Mouse (Mus musculus): ENCODE data around the gene Tmem45b. TPM values are rescaled to one million over a fixed set of nuclear protein-coding genes. Genes with fewer than 3 reads are reported as not detected.

Gene Tmem45b
- polyA plus RNA-seq, 1 experiment from 2014 or later = 10.2 TPM

DNA sequence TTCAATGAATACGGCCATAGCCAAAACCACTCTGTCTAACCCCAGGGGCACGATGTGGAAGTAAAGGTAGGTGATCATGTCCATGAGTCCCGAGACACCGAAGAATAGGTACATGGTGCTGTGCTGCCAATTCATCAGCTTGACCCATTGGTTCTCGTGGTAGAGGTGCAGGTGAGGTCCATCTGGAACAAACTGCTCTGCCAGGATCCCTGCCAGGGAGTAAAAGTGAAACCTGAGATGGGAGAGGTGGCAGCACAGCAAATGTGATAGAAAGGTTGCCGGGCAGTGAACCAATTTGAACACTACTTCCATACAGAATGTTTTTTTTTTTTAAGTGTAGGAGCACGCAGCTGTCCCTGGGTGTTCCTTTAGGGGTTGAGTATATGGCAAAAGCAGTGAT is 35.3 kb downstream of the Tmem45b start:
- Histone ChIP-seq H3K4me3 (ENCODE audit: low read length) (no peak overlapping the region), H3K4me1 (ENCODE audit: control insufficient read depth, insufficient read depth, low read length) (no peaks in the 10 kb centered on the region), H3K27ac (ENCODE audit: low read depth, low read length) (no peak overlapping the region), H3K9ac (ENCODE audit: low read depth, low read length) (no peak overlapping the region), H3K27me3 (ENCODE audit: control insufficient read depth, insufficient read depth, low read length) (no peaks in the 10 kb centered on the region), H3K36me3 (ENCODE audit: control insufficient read depth, insufficient read depth, low read length) (peaks cover 3% of the 10 kb centered on the region; the same call in 1 of the 2 replicates), H3K4me2 (replicated peaks; ENCODE audit: low read depth, low read length) (no peak overlapping the region), H3K9me3 (ENCODE audit: control insufficient read depth, low read length) (no peaks in the 10 kb centered on the region)
- 79% methylated on average over 7 of the region's 7 CpGs for WGBS
- no peak for ATAC-seq (ENCODE audit: low FRiP score, low TSS enrichment)

DNA sequence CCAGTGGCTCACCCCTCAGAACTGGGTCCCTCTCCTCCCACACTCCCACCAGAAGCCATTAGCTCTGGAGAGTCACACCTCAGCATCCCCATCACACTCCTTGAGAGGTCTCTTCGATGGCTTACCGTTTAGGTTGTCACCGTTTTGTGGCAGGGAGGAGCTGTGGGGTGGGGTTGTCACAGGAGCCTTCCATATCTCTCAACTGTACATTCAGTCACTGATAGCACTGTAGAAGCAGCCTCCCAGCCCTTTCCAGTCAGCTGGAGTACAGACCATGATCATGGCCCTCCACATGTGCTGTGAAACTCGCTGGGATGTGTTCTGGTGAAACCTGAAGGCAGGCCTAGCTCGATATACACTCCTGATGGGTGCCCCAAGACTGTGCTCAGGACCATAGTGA is 42.1 kb downstream of the Tmem45b start:
- no peak for ATAC-seq (ENCODE audit: low FRiP score, low TSS enrichment)
- H3K9ac ChIP-seq (ENCODE audit: low read depth, low read length) = no peak overlapping the region
- H3K27ac ChIP-seq (ENCODE audit: low read depth, low read length) = no peak overlapping the region
- H3K27me3 ChIP-seq (ENCODE audit: control insufficient read depth, insufficient read depth, low read length) = no peaks in the 10 kb centered on the region
- H3K4me2 ChIP-seq (replicated peaks; ENCODE audit: low read depth, low read length) = no peak overlapping the region
- H3K4me3 ChIP-seq (ENCODE audit: low read length) = no peak overlapping the region
- H3K36me3 ChIP-seq (ENCODE audit: control insufficient read depth, insufficient read depth, low read length) = peaks cover 60% of the 10 kb centered on the region
- 81% methylated on average over 5 of the region's 5 CpGs for WGBS
- H3K9me3 ChIP-seq (ENCODE audit: control insufficient read depth, low read length) = no peaks in the 10 kb centered on the region
- no peaks in the 10 kb centered on the region for H3K4me1 ChIP-seq (ENCODE audit: control insufficient read depth, insufficient read depth, low read length)

DNA sequence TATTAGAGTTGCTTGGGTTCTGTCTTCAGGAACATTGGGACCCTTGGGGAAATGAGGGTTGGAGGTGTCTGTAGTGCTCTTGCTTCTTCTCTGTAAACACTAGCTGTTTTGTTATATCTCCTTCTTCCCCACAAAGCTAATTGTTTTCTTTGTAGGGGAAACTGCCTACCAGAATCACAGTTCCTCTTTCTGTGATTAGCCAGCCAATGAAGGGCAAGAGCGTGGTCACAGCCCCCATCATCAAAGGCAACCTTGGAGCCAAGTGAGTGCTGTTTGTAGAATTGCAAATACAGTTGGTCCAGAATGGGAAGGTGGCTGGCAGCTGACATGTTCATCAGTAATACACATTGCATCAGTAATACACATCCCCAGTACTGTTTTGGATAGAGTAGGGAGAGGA is 45.4 kb downstream of the Tmem45b start:
- Histone ChIP-seq H3K27me3 (ENCODE audit: control insufficient read depth, insufficient read depth, low read length) (no peaks in the 10 kb centered on the region), H3K4me2 (replicated peaks; ENCODE audit: low read depth, low read length) (no peak overlapping the region), H3K9ac (ENCODE audit: low read depth, low read length) (no peak overlapping the region), H3K4me3 (ENCODE audit: low read length) (no peak overlapping the region), H3K4me1 (ENCODE audit: control insufficient read depth, insufficient read depth, low read length) (no peaks in the 10 kb centered on the region), H3K27ac (ENCODE audit: low read depth, low read length) (no peak overlapping the region), H3K9me3 (ENCODE audit: control insufficient read depth, low read length) (no peaks in the 10 kb centered on the region), H3K36me3 (ENCODE audit: control insufficient read depth, insufficient read depth, low read length) (peaks cover 87% of the 10 kb centered on the region)
- 89% methylated on average over 1 of the region's 1 CpGs for WGBS
- ATAC-seq (ENCODE audit: low FRiP score, low TSS enrichment) = no peak

DNA sequence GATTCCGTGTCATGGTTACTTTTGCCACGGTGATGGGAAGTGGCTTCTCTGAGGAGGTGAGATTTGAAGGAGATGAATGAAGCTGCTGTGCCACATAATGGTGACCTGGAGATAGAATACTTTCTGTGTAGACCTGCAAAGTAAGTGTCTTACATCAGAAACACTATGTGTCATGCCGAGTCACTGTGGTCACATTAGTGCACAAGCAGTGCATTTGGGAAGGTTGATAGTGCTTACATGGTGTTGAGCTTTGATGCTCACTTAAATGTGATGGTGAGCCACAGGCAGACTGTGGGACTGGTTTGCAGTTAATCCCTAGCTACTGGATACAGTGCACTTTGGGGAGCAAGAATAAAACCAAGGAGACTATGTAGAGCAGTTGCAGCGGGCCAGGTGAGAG is 52.1 kb downstream of the Tmem45b start:
- H3K4me2 ChIP-seq (replicated peaks; ENCODE audit: low read depth, low read length) = no peak overlapping the region
- H3K9me3 ChIP-seq (ENCODE audit: control insufficient read depth, low read length) = no peaks in the 10 kb centered on the region
- H3K9ac ChIP-seq (ENCODE audit: low read depth, low read length) = no peak overlapping the region
- H3K4me1 ChIP-seq (ENCODE audit: control insufficient read depth, insufficient read depth, low read length) = no peaks in the 10 kb centered on the region
- no peak overlapping the region for H3K4me3 ChIP-seq (ENCODE audit: low read length)
- no peaks in the 10 kb centered on the region for H3K27me3 ChIP-seq (ENCODE audit: control insufficient read depth, insufficient read depth, low read length)
- no peak for ATAC-seq (ENCODE audit: low FRiP score, low TSS enrichment)
- H3K27ac ChIP-seq (ENCODE audit: low read depth, low read length) = no peak overlapping the region
- peaks cover 89% of the 10 kb centered on the region for H3K36me3 ChIP-seq (ENCODE audit: control insufficient read depth, insufficient read depth, low read length)
- WGBS = 93% methylated on average over 4 of the region's 4 CpGs

DNA sequence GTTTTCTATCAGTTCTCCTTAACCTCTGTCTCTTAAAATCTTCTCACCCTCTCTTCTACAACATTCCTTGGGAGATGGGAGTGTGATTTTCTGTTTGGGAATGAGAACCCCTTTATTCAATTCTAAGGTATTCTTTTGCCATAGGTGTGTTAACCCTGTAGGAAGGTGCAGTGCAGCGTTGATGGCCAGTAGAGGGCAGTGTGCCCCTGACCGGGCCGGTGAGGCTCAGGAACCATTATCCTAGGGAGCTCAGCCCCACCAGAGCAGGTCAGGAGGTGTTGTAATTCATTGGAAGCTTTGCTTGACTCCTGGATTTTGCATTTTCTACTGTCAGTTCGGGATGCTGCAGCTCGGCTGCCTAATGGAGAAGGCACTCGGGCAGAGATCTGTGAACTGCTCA is 59.0 kb downstream of the Tmem45b start:
- 59% methylated on average over 6 of the region's 6 CpGs for WGBS
- no peak overlapping the region for H3K9ac ChIP-seq (ENCODE audit: low read depth, low read length)
- H3K4me1 ChIP-seq (ENCODE audit: control insufficient read depth, insufficient read depth, low read length) = no peaks in the 10 kb centered on the region
- no peak overlapping the region for H3K27ac ChIP-seq (ENCODE audit: low read depth, low read length)
- H3K9me3 ChIP-seq (ENCODE audit: control insufficient read depth, low read length) = no peaks in the 10 kb centered on the region
- no peak overlapping the region for H3K4me2 ChIP-seq (replicated peaks; ENCODE audit: low read depth, low read length)
- ATAC-seq (ENCODE audit: low FRiP score, low TSS enrichment) = no peak
- H3K36me3 ChIP-seq (ENCODE audit: control insufficient read depth, insufficient read depth, low read length) = peaks cover 79% of the 10 kb centered on the region
- no peaks in the 10 kb centered on the region for H3K27me3 ChIP-seq (ENCODE audit: control insufficient read depth, insufficient read depth, low read length)
- no peak overlapping the region for H3K4me3 ChIP-seq (ENCODE audit: low read length)

DNA sequence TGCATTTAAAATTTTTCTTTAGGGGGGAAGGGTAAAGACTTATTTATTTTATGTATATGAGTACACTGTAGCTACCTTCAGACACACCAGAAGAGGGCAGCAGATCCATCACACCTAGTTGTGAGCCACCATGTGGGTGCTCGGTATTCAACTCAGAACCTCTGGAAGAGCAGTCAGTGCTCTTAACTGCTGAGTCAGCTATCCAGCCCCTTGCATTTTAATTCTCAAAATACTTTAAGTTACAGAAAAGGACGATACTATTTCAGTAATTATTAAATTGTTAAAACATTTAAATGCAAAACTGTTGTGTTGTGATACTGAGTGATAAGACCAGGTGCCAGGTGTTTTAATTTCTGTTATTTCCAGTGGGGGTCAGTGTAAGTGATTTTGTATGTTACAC is 60.0 kb downstream of the Tmem45b start:
- peaks cover 77% of the 10 kb centered on the region for H3K36me3 ChIP-seq (ENCODE audit: control insufficient read depth, insufficient read depth, low read length)
- H3K4me2 ChIP-seq (replicated peaks; ENCODE audit: low read depth, low read length) = no peak overlapping the region
- 81% methylated on average over 2 of the region's 2 CpGs for whole genome bisulfite sequencing
- ATAC-seq (ENCODE audit: low FRiP score, low TSS enrichment) = no peak
- H3K27ac ChIP-seq (ENCODE audit: low read depth, low read length) = no peak overlapping the region
- no peaks in the 10 kb centered on the region for H3K9me3 ChIP-seq (ENCODE audit: control insufficient read depth, low read length)
- H3K9ac ChIP-seq (ENCODE audit: low read depth, low read length) = no peak overlapping the region
- H3K27me3 ChIP-seq (ENCODE audit: control insufficient read depth, insufficient read depth, low read length) = no peaks in the 10 kb centered on the region
- no peak overlapping the region for H3K4me3 ChIP-seq (ENCODE audit: low read length)
- H3K4me1 ChIP-seq (ENCODE audit: control insufficient read depth, insufficient read depth, low read length) = no peaks in the 10 kb centered on the region

DNA sequence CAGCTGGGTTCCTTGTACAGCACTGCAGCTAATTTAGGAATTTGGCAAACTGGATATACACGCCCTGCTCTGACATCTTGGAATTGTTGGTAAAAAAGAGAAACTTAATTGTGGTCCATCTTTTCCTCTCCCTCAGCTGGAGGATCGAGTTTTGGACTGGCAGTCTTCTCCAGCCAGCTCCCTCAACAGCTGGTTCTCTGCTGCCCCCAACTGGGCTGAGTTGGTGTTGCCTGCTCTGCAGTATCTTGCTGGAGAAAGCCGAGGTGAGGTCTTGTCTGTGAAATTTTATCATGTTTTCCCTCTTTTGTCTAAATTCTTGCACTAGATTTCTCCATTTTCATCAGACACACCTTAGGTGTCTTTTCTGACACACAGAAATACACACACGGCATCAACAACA is 63.8 kb downstream of the Tmem45b start:
- no peak for ATAC-seq (ENCODE audit: low FRiP score, low TSS enrichment)
- H3K4me2 ChIP-seq (replicated peaks; ENCODE audit: low read depth, low read length) = no peak overlapping the region
- no peak overlapping the region for H3K27ac ChIP-seq (ENCODE audit: low read depth, low read length)
- H3K9ac ChIP-seq (ENCODE audit: low read depth, low read length) = no peak overlapping the region
- H3K4me1 ChIP-seq (ENCODE audit: control insufficient read depth, insufficient read depth, low read length) = no peaks in the 10 kb centered on the region
- no peaks in the 10 kb centered on the region for H3K9me3 ChIP-seq (ENCODE audit: control insufficient read depth, low read length)
- peaks cover 90% of the 10 kb centered on the region for H3K36me3 ChIP-seq (ENCODE audit: control insufficient read depth, insufficient read depth, low read length)
- WGBS = 52% methylated on average over 4 of the region's 4 CpGs
- H3K27me3 ChIP-seq (ENCODE audit: control insufficient read depth, insufficient read depth, low read length) = no peaks in the 10 kb centered on the region
- no peak overlapping the region for H3K4me3 ChIP-seq (ENCODE audit: low read length)

DNA sequence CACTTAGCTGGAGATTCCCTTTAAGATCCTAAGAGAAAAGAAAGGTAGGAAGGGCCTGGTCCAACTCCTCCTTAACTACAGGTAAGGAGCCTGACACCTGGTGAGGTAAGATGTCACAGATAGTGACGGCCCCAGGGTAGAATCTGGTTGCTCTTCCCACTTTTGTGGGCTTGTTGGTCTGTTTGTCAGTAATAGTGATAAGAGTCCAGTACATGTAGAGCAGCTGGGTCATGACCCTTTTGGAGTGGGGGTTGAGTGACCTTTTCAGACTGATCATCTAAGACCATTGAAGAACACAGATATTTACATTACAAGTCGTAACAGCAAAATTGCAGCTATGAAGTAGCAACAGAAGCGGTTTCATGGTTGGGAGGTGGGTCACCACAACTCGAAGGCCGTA is 77.1 kb downstream of the Tmem45b start:
- Histone ChIP-seq H3K4me3 (ENCODE audit: low read length) (peak overlapping the region; percentile 95; the same call in 1 of the 2 replicates), H3K4me2 (replicated peaks; ENCODE audit: low read depth, low read length) (peak overlapping the region; percentile 53), H3K9ac (ENCODE audit: low read depth, low read length) (peak overlapping the region; percentile 88; the same call in 1 of the 2 replicates), H3K27ac (ENCODE audit: low read depth, low read length) (no peak overlapping the region), H3K27me3 (ENCODE audit: control insufficient read depth, insufficient read depth, low read length) (no peaks in the 10 kb centered on the region), H3K36me3 (ENCODE audit: control insufficient read depth, insufficient read depth, low read length) (peaks cover 24% of the 10 kb centered on the region), H3K9me3 (ENCODE audit: control insufficient read depth, low read length) (no peaks in the 10 kb centered on the region), H3K4me1 (ENCODE audit: control insufficient read depth, insufficient read depth, low read length) (peaks cover 11% of the 10 kb centered on the region; the same call in 1 of the 2 replicates)
- no peak for ATAC-seq (ENCODE audit: low FRiP score, low TSS enrichment)
- 88% methylated on average over 5 of the region's 5 CpGs for WGBS

DNA sequence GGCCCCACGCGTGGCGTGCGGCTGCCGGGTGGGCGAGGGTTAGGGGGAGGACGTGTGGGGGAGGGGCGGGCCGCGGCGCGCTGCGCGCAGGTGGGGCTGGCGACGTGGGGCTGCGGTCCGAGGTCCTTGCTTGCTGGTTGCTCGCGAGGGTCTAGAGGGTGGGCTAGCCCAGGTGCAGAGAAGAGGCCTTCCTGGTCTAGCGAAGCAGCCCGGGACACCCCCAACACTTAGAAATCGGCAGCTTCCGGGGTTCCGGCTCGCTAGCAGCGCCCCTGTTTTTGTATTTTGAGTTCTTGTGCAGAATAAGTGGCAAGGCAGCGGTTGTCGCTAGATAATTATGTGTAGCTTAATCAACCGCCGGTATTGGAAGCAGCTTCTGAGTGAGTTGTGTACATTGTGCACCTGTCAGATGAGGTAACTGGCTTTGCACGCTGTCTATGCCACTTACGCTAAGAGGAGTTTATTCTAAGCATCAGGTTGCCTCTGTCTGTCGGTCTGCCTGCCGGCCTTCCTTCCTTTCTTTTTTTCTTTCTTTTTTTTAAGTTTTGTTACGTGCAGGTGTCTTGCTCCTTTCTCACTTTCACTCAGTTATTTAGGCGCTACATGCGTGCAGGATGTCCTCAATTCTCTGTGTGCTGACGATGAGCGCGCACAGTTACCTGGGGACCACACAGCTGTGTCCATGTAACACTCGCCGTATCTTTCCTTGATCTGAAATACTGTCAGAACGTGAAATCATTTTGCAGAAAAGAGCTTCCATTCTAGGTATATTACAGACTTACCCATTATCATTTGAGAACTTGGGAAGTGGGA is 77.7 kb downstream of the Tmem45b start:
- peaks cover 18% of the 10 kb centered on the region for H3K36me3 ChIP-seq (ENCODE audit: control insufficient read depth, insufficient read depth, low read length)
- H3K27ac ChIP-seq (ENCODE audit: low read depth, low read length) = no peak overlapping the region
- 9% methylated on average over 43 of the region's 44 CpGs for WGBS
- no peaks in the 10 kb centered on the region for H3K9me3 ChIP-seq (ENCODE audit: control insufficient read depth, low read length)
- peak overlapping the region; percentile 53 for H3K4me2 ChIP-seq (replicated peaks; ENCODE audit: low read depth, low read length)
- peaks cover 11% of the 10 kb centered on the region; the same call in 1 of the 2 replicates for H3K4me1 ChIP-seq (ENCODE audit: control insufficient read depth, insufficient read depth, low read length)
- H3K27me3 ChIP-seq (ENCODE audit: control insufficient read depth, insufficient read depth, low read length) = no peaks in the 10 kb centered on the region
- peak overlapping the region; percentile 88 for H3K9ac ChIP-seq (ENCODE audit: low read depth, low read length)
- H3K4me3 ChIP-seq (ENCODE audit: low read length) = peak overlapping the region; percentile 95
- peak; percentile 59 for ATAC-seq (ENCODE audit: low FRiP score, low TSS enrichment)

Measured in kidney, embryonic 14.5 days (tissue).